Mouse (Mus musculus) lung, postnatal 0 days (tissue): ENCODE data around the gene 2900011O08Rik. TPM values are rescaled to one million over a fixed set of nuclear protein-coding genes. Genes with fewer than 3 reads are reported as not detected.
"Not testable (repeated sequence)": the region's sequence is repeated elsewhere in the genome, so short reads cannot be mapped to it uniquely, and the experiment has no call there.

Experiments
- ATAC-seq: fragments of 200-750 bp; cut with Nextera tagmentation; 2 replicates; pipeline ENCODE4 v1.8.0; 2017; ENCODE audit warnings: moderate library complexity
- DNase-seq: peaks from one replicate; pipeline ENCODE4 v3.0.0-alpha.2; 2016; ENCODE audit warnings: low spot score
- H3K27ac ChIP-seq: fragments of 300-500 bp; sonication (generic); 2 replicates; pipeline ENCODE4 v1.5.1; 2014; ENCODE audit warnings: antibody characterized with exemption, mild to moderate bottlenecking, low read length, mixed read lengths
- H3K27me3 ChIP-seq: fragments of 300-500 bp; sonication (generic); replicated peaks from 2 replicates; pipeline ENCODE4 v1.6.1; 2014; ENCODE audit warnings: low read length, mixed read lengths; ENCODE audit not compliant: insufficient read depth
- H3K36me3 ChIP-seq: fragments of 300-500 bp; sonication (generic); 2 replicates; pipeline ENCODE4 v1.6.1; 2014; ENCODE audit warnings: low read length, mixed read lengths; ENCODE audit not compliant: insufficient read depth
- H3K4me1 ChIP-seq: fragments of 300-500 bp; sonication (generic); 2 replicates; pipeline ENCODE4 v1.6.1; 2014; ENCODE audit warnings: antibody characterized with exemption, low read depth, low read length, mixed read lengths; ENCODE audit not compliant: insufficient read depth
- H3K4me2 ChIP-seq: fragments of 300-500 bp; sonication (generic); replicated peaks from 2 replicates; pipeline ENCODE4 v1.6.1; 2014; ENCODE audit warnings: low read depth, mild to moderate bottlenecking, low read length, moderate library complexity, mixed read lengths
- H3K4me3 ChIP-seq: fragments of 300-500 bp; sonication (generic); 2 replicates; pipeline ENCODE4 v1.5.1; 2014; ENCODE audit warnings: low read depth, low read length
- H3K9ac ChIP-seq: fragments of 300-500 bp; sonication (generic); replicated peaks from 2 replicates; pipeline ENCODE4 v1.6.1; 2014; ENCODE audit warnings: low read depth, mild to moderate bottlenecking
- H3K9me3 ChIP-seq: fragments of 300-500 bp; sonication (generic); 2 replicates; pipeline ENCODE4 v1.6.1; 2016; ENCODE audit warnings: low read length, mixed read lengths
- CTCF ChIP-seq: IDR thresholded peaks from 2 replicates; pipeline ENCODE4 v1.5.1; 2016; ENCODE audit warnings: antibody characterized with exemption, mild to moderate bottlenecking
- EP300 ChIP-seq: IDR thresholded peaks from 2 replicates; pipeline ENCODE4 v1.6.1; 2016; ENCODE audit warnings: antibody characterized with exemption, mild to moderate bottlenecking, control low read depth
- WGBS: fragments of 180-500 bp; shearing (Covaris S2); extraction: QIAGEN DNeasy Blood & Tissue Kit; methylation state at CpG from one replicate; pipeline ENCODE4 v1.1.7; 2014; 5-methylcytosine and 5-hydroxymethylcytosine counted together
- polyA plus RNA-seq: library from polyadenylated mRNA; unstranded; fragments of >200 nt; fragmentation: Nextera tagmentation; extraction: Ambion mirVana; gene quantifications from 2 replicates; pipeline ENCODE4 v1.2.1, GENCODE M21; 2015

2900011O08Rik gene
- polyA plus RNA-seq, 1 experiment from 2014 or later = not detected

DNA sequence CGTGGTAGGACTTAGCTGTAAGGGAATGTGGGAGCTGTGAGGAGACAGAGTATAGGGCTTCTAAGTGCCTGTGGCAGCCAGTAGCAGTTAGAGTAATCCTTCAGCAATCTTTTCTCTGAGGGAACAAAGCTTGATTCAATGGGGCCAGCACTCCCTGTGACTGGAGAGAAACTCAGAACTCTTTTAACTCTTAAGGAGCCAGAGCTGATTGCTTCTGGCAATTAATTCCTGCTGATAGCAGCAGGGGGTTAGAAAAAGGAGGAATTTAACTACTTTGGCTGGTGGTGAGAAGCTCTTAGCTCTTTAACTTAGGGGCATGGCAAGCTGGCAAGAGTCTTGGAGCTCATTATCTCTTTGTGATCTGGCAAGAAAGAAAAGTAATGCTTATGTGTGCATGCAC is 72.1 kb downstream of the 2900011O08Rik start:
- H3K4me1 ChIP-seq = no peaks in the 10 kb centered on the region
- no peak for TF ChIP-seq CTCF
- TF ChIP-seq EP300 = no peak
- H3K4me3 ChIP-seq = no peak overlapping the region
- no peaks in the 10 kb centered on the region for H3K27me3 ChIP-seq
- ATAC-seq (no peak), DNase-seq (no peak)
- WGBS = 25% methylated on average over 1 of the region's 1 CpGs
- no peaks in the 10 kb centered on the region for H3K9me3 ChIP-seq
- H3K27ac ChIP-seq = no peak overlapping the region
- no peak overlapping the region for H3K9ac ChIP-seq
- H3K4me2 ChIP-seq = no peak overlapping the region
- H3K36me3 ChIP-seq = no peaks in the 10 kb centered on the region

DNA sequence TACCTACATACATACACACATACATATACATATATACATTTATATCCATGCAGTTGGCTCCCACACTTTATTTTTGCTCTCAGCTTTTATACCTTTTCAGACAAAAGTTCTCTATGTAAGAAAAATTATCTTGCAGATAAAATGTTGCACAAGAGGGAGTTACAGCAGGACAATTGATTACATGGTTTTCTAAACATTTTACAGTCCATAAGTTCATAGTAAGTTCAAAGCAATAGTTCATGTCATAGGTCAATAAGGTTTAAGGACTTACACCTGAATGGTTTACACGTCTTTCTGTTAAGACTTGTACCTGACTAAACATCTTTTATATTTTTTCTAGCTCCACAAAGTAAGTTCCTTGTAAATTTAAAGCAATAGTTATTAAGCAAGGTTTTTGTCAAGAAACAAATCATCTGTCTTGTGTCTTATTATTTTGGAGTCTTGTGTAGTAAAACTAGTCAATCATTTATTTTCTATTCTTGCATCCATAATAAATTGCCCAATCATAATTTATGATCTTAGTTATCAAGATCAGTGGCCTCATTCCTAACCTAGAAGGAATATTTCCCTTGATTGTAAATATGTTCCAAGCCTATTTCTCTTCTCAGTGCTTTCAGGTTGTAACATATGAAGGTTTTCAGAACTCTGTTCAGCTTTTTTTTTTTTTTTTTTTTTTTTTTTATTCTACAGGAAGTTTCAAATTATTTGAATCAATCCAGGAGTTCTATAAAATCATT is 72.9 kb downstream of the 2900011O08Rik start:
- Histone ChIP-seq H3K4me2 (no peak overlapping the region), H3K9ac (no peak overlapping the region), H3K4me1 (no peaks in the 10 kb centered on the region), H3K36me3 (no peaks in the 10 kb centered on the region), H3K9me3 (no peaks in the 10 kb centered on the region), H3K27me3 (no peaks in the 10 kb centered on the region), H3K27ac (no peak overlapping the region), H3K4me3 (no peak overlapping the region)
- no peak for ATAC-seq
- no peak for TF ChIP-seq EP300
- no peak for TF ChIP-seq CTCF
- WGBS = 36% methylated on average over 1 of the region's 1 CpGs
- DNase-seq = no peak

DNA sequence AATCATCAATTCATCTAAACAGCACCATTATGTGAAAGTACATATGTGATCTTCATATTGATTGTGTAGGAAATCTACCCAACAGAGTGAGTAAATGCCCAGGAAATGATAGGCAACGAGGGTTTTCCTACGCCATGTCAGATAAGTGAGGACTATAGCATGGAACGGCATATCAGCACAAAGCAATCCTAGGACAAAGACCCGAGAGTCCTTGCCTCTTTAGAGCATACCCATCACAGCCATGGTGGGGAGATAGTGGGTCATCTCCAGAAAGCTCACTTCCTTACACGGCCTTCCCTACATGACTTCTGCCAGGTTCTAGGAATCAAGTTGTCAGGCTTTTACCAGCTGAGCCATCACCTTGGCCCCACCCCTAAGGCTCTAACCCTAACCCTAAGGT is 73.5 kb downstream of the 2900011O08Rik start:
- H3K4me2 ChIP-seq = no peak overlapping the region
- no peaks in the 10 kb centered on the region for H3K36me3 ChIP-seq
- no peaks in the 10 kb centered on the region for H3K9me3 ChIP-seq
- H3K4me1 ChIP-seq = no peaks in the 10 kb centered on the region
- H3K27me3 ChIP-seq = no peaks in the 10 kb centered on the region
- TF ChIP-seq CTCF = no peak
- TF ChIP-seq EP300 = no peak
- no peak overlapping the region for H3K9ac ChIP-seq
- no peak overlapping the region for H3K27ac ChIP-seq
- DNase-seq (no peak), ATAC-seq (no peak)
- no peak overlapping the region for H3K4me3 ChIP-seq
- 68% methylated on average over 5 of the region's 5 CpGs for WGBS

DNA sequence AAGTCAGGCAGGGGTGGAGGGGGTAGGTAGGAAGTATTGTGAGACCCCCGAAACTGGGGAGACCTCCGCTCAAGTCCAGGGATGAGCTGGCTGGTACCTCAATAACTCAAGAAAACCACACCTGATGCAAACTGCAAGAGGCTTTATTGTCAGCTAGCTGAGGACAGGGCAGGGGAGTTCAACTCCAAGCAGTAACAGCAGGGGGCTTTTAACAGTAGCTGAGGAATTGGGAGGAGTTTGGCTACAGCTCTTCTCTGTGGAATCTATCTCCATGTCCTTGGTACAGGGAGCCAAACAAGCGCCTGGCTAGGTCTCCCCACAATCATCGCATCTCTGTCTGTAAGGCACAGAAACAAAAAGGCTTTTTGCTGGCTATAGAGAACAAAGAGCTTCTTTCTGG is 80.2 kb downstream of the 2900011O08Rik start:
- not testable (repeated sequence) for H3K9me3 ChIP-seq, H3K36me3 ChIP-seq, H3K27me3 ChIP-seq, H3K27ac ChIP-seq, H3K4me1 ChIP-seq, H3K4me3 ChIP-seq, H3K4me2 ChIP-seq, ATAC-seq, H3K9ac ChIP-seq, DNase-seq
- 67% methylated on average over 4 of the region's 4 CpGs for WGBS

DNA sequence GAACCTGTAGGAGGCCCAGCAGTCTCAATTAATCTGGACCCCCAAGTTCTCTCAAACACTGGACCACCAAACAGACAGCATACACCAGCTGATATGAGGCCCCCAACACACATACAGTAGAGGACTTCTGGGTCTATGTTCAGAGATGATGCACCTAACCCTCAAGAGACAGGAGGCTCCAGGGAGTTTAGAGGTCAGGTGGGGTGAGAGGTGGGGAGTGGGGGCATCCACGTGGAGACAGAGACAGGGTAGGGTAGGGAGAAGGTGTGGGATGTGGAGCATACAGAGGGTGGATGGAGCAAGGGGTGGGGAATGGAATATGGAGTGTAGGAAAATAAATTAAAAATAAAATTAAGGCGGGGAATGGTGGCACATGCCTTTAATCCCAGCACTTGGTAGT is 82.3 kb downstream of the 2900011O08Rik start:
- not testable (repeated sequence) for H3K4me2 ChIP-seq, H3K4me1 ChIP-seq, H3K36me3 ChIP-seq, H3K4me3 ChIP-seq, DNase-seq, H3K27me3 ChIP-seq, H3K9me3 ChIP-seq, ATAC-seq, H3K27ac ChIP-seq, H3K9ac ChIP-seq
- WGBS = 64% methylated on average over 2 of the region's 2 CpGs

DNA sequence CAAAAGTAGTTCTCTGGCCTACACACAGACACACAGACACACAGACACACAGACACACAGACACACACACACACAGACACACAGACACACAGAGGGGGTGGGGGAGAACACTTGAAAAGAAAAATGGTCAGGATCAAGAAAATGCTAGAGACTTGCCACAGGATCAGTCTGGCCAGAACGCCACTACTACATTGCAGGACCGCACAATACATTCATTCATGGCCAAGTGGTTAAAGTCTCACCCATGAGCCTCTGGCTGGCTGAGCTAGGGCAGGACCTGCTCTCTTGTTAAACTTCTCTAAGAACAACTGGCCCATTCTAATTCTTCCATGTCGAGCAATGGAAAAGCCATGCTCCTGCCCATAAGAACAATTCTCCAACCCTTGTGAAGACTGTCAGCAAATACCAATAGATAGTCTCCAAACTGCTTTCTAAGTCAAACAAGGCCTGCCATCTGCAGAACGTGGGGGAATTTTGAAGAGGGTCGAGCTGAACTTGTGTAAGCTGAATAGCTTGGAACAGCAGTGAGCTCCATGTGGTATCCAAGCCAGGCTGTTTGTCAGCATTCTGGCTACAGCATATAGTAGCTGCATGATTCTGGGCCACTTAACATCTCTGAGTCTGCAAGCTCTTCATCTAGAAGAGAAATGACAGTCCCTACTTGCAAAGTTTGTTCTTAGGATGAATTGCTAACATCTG is 84.2 kb downstream of the 2900011O08Rik start:
- no peak for DNase-seq
- 49% methylated on average over 5 of the region's 5 CpGs for WGBS
- TF ChIP-seq EP300 (no peak), CTCF (no peak)

More for the DNA sequence above, 84.2 kb downstream of the 2900011O08Rik start:
- no peak overlapping the region for H3K27ac ChIP-seq
- no peak for ATAC-seq
- no peaks in the 10 kb centered on the region for H3K9me3 ChIP-seq
- no peaks in the 10 kb centered on the region for H3K27me3 ChIP-seq
- no peaks in the 10 kb centered on the region for H3K4me1 ChIP-seq
- no peak overlapping the region for H3K4me2 ChIP-seq
- H3K4me3 ChIP-seq = no peak overlapping the region
- H3K36me3 ChIP-seq = no peaks in the 10 kb centered on the region
- H3K9ac ChIP-seq = no peak overlapping the region
